Mouse (Mus musculus) liver (tissue): ENCODE results near the gene Tmem125.
A peak's percentile ranks its signal among the peaks of the same experiment; 100 is the strongest.
"Not testable (repeated sequence)": the region's sequence is repeated elsewhere in the genome, so short reads cannot be mapped to it uniquely, and the experiment has no call there.

Experiments used
- DNase-seq: peaks from one replicate; pipeline ENCODE4 v3.0.0-alpha.2; 2020; ENCODE audit warnings: mixed read lengths

Gene Tmem125

GRCm38 (mm10) chr4:118533605-118534004 is 10.2 kb downstream of the Tmem125 start:
- DNase-seq: no peak

GRCm38 (mm10) chr4:118533156-118533555 is 10.7 kb downstream of the Tmem125 start:
- DNase-seq: no peak

- no peak for DNase-seq
Observed at GRCm38 (mm10) chr4:118532663-118533062, 11.2 kb downstream of the Tmem125 start.

- DNase-seq: no peak
Observed at GRCm38 (mm10) chr4:118527720-118528119, 16.1 kb downstream of the Tmem125 start.

GRCm38 (mm10) chr4:118527335-118527681 is 16.5 kb downstream of the Tmem125 start:
- DNase-seq: no peak

GRCm38 (mm10) chr4:118526408-118527334 is 17.2 kb downstream of the Tmem125 start, which contains the start of gene 2610528J11Rik:
2610528J11Rik (plus strand) TSS chr4:118526999.
- DNase-seq: peak; percentile 21

- no peak for DNase-seq
Observed at GRCm38 (mm10) chr4:118525779-118526178, 18.1 kb downstream of the Tmem125 start.

- no peak for DNase-seq
Observed at GRCm38 (mm10) chr4:118523976-118524375, 19.9 kb downstream of the Tmem125 start.

GRCm38 (mm10) chr4:118522248-118522647 is 21.6 kb downstream of the Tmem125 start:
- no peak for DNase-seq

- DNase-seq: no peak
Observed at GRCm38 (mm10) chr4:118518208-118518607, 25.6 kb downstream of the Tmem125 start.

- no peak for DNase-seq
Observed at GRCm38 (mm10) chr4:118517497-118518146, 26.2 kb downstream of the Tmem125 start.

- DNase-seq: peak; percentile 16
Observed at GRCm38 (mm10) chr4:118516699-118517496, 26.9 kb downstream of the Tmem125 start.

- DNase-seq: no peak
Observed at GRCm38 (mm10) chr4:118509050-118509449, 34.8 kb downstream of the Tmem125 start.

- not testable (repeated sequence) for DNase-seq
Observed at GRCm38 (mm10) chr4:118507171-118507570, 36.7 kb downstream of the Tmem125 start.

- no peak for DNase-seq
Observed at GRCm38 (mm10) chr4:118505551-118505950, 38.3 kb downstream of the Tmem125 start.

GRCm38 (mm10) chr4:118500792-118501191 is 43.1 kb downstream of the Tmem125 start:
- no peak for DNase-seq

GRCm38 (mm10) chr4:118500171-118500724 is 43.6 kb downstream of the Tmem125 start:
- DNase-seq: no peak
